Mouse (Mus musculus) olfactory bulb, adult 2 months (tissue): ENCODE results near the gene Usp54.

Source experiments
- CTCF ChIP-seq: fragments of 200-500 bp; IDR thresholded peaks from 2 replicates; pipeline ENCODE4 v1.5.1; 2012; ENCODE audit warnings: low read depth, mild to moderate bottlenecking, low read length, moderate library complexity; ENCODE audit not compliant: insufficient read depth
- POLR2A ChIP-seq: fragments of 200-500 bp; IDR thresholded peaks from 2 replicates; pipeline ENCODE4 v1.6.1; 2012; ENCODE audit warnings: mild to moderate bottlenecking, low read depth, low read length, moderate library complexity; ENCODE audit not compliant: insufficient read depth

DNA sequence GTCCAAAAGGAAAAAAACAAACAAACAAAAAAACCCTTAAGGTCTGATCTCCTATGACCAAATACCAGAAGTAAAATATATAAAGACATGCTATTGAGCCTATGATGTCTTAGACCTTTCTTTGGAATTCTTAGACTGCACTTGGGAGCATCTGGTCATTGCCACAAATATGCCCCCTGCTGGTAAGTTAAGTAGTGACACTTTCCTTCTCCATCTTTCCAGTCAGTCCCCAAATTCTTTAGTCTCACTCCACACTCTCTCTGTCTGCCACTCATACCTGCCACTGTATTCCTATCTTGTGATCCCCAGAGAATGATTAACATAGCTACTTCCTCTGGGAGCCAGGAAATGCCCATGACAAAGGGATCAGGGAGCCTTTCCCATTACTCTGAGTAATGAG, 17.5 kb upstream of the Usp54 start:
- no peak for TF ChIP-seq CTCF
- TF ChIP-seq POLR2A, result no peak
